Mouse (Mus musculus) cortical plate, adult 2 months (tissue): Measurements from ENCODE around the gene Lefty1. TPM values are rescaled to one million over a fixed set of nuclear protein-coding genes. Genes with fewer than 3 reads are reported as not detected.

ENCODE experiments used
- H3K27ac ChIP-seq: fragments of 200-500 bp; 2 replicates; pipeline ENCODE4 v1.5.1; 2012; ENCODE audit warnings: low read length, control low read depth, inconsistent platforms; ENCODE audit not compliant: insufficient read depth
- H3K4me1 ChIP-seq: fragments of 200-500 bp; 2 replicates; pipeline ENCODE4 v1.6.1; 2011; ENCODE audit warnings: low read length; ENCODE audit not compliant: control insufficient read depth, insufficient read depth
- H3K4me3 ChIP-seq: fragments of 200-500 bp; 2 replicates; pipeline ENCODE4 v1.5.1; 2011; ENCODE audit warnings: mild to moderate bottlenecking, low read length, control low read depth; ENCODE audit not compliant: insufficient read depth
- CTCF ChIP-seq: fragments of 200-500 bp; IDR thresholded peaks from 2 replicates; pipeline ENCODE4 v1.5.1; 2011; ENCODE audit warnings: mild to moderate bottlenecking, control low read depth, low read length; ENCODE audit not compliant: insufficient read depth; ENCODE audit errors: extremely low read depth
- POLR2A ChIP-seq: fragments of 200-500 bp; IDR thresholded peaks from 2 replicates; pipeline ENCODE4 v1.6.1; 2011; ENCODE audit warnings: mild to moderate bottlenecking, low read length, control low read depth; ENCODE audit not compliant: insufficient read depth; ENCODE audit errors: extremely low read depth
- polyA plus RNA-seq: library from polyadenylated mRNA; depleted of rRNA; stranded (reverse); fragments of >200 nt; gene quantifications from 2 replicates; pipeline ENCODE4 v1.2.3, GENCODE M21; 2012

Gene Lefty1
- polyA plus RNA-seq, 1 experiment = 1.5 TPM

GRCm38 (mm10) chr1:180904039-180904814, 30.6 kb upstream of the Lefty1 start, which contains the start of gene Pycr2:
Gene Pycr2 (plus strand): TSS chr1:180904293.
- 0 out of 2 replicates have a peak within 1 kb of the TSS, but pooled peaks have one; percentile 13 for H3K27ac ChIP-seq
- TF ChIP-seq POLR2A (peak; percentile 87), CTCF (no peak)
- H3K4me3 ChIP-seq = peak within 1 kb of the TSS; percentile 86
- H3K4me1 ChIP-seq = peaks cover 3% of the 10 kb centered on the region; the same call in 1 of the 2 replicates

GRCm38 (mm10) chr1:180904815-180905080, 30.1 kb upstream of the Lefty1 start:
- Histone ChIP-seq H3K27ac (no peak overlapping the region), H3K4me1 (peaks cover 3% of the 10 kb centered on the region; the same call in 1 of the 2 replicates), H3K4me3 (peak overlapping the region; percentile 86)
- TF ChIP-seq POLR2A = no peak
- TF ChIP-seq CTCF = no peak

- H3K4me3 ChIP-seq = peak overlapping the region; percentile 86; the same call in 1 of the 2 replicates
- H3K27ac ChIP-seq = no peak overlapping the region
- H3K4me1 ChIP-seq = peaks cover 3% of the 10 kb centered on the region; the same call in 1 of the 2 replicates
- no peak for TF ChIP-seq POLR2A
- TF ChIP-seq CTCF = no peak
Measured at GRCm38 (mm10) chr1:180905307-180905706, 29.5 kb upstream of the Lefty1 start.

GRCm38 (mm10) chr1:180905876-180906275, 28.9 kb upstream of the Lefty1 start:
- no peak overlapping the region for H3K27ac ChIP-seq
- TF ChIP-seq CTCF (no peak), POLR2A (no peak)
- no peak overlapping the region; the same call in 1 of the 2 replicates for H3K4me3 ChIP-seq
- peaks cover 3% of the 10 kb centered on the region; the same call in 1 of the 2 replicates for H3K4me1 ChIP-seq

GRCm38 (mm10) chr1:180906461-180907147, 28.2 kb upstream of the Lefty1 start:
- peaks cover 3% of the 10 kb centered on the region; the same call in 1 of the 2 replicates for H3K4me1 ChIP-seq
- H3K4me3 ChIP-seq = no peak overlapping the region
- TF ChIP-seq CTCF (no peak), POLR2A (no peak)
- H3K27ac ChIP-seq = no peak overlapping the region

- TF ChIP-seq CTCF (peak; percentile 45; the same call in 1 of the 2 replicates), POLR2A (no peak)
- Histone ChIP-seq H3K4me3 (no peak overlapping the region), H3K27ac (no peak overlapping the region), H3K4me1 (0 out of 2 replicates have a peak, but pooled peaks cover 2% of the 10 kb centered on the region)
Measured at GRCm38 (mm10) chr1:180911138-180911537, 23.7 kb upstream of the Lefty1 start.

GRCm38 (mm10) chr1:180911653-180912287, 23.1 kb upstream of the Lefty1 start:
- Histone ChIP-seq H3K27ac (no peak overlapping the region), H3K4me1 (0 out of 2 replicates have a peak, but pooled peaks cover 2% of the 10 kb centered on the region), H3K4me3 (no peak overlapping the region)
- TF ChIP-seq POLR2A (no peak), CTCF (no peak)

- 0 out of 2 replicates have a peak, but pooled peaks cover 2% of the 10 kb centered on the region for H3K4me1 ChIP-seq
- TF ChIP-seq CTCF = no peak
- TF ChIP-seq POLR2A = no peak
- H3K27ac ChIP-seq = no peak overlapping the region
- no peak overlapping the region for H3K4me3 ChIP-seq
Measured at GRCm38 (mm10) chr1:180912792-180913191, 22.0 kb upstream of the Lefty1 start.

GRCm38 (mm10) chr1:180913797-180914196, 21.0 kb upstream of the Lefty1 start:
- Histone ChIP-seq H3K4me1 (0 out of 2 replicates have a peak, but pooled peaks cover 2% of the 10 kb centered on the region), H3K27ac (no peak overlapping the region), H3K4me3 (no peak overlapping the region)
- TF ChIP-seq CTCF = no peak
- no peak for TF ChIP-seq POLR2A
